Mouse (Mus musculus) stomach, postnatal 0 days (tissue): Measurements from ENCODE around the gene B3gat2.

ENCODE experiments used
- CTCF ChIP-seq: IDR thresholded peaks from 2 replicates; pipeline ENCODE4 v1.5.1; 2016; ENCODE audit warnings: antibody characterized with exemption, low read depth, mild to moderate bottlenecking, moderate library complexity
- EP300 ChIP-seq: optimal IDR thresholded peaks from 2 replicates; pipeline ENCODE3; 2016; ENCODE audit warnings: antibody characterized with exemption

- TF ChIP-seq CTCF (no peak), EP300 (no peak)
Measured at GRCm38 (mm10) chr1:23840924-23841323, 79.4 kb downstream of the B3gat2 start.
